ENCODE assay signal across 15 mouse cellular contexts in genomic region chr4:120614644-120615043, GRCm38 (mm10). TPM values are rescaled to one million over a fixed set of nuclear protein-coding genes. Genes with fewer than 3 reads are reported as not detected.
DNase-seq lines count a peak whose midpoint lies in the region; ATAC-seq lines count a peak whose summit lies in the region.
"Had no signal": no experiment of that assay in that cellular context is flagged by ENCODE, and none has a peak within 500 bp of the region (broad histone marks: within the 10 kb centered on the region; RNA-seq: fewer than 3 reads in every experiment).

No protein-coding gene starts in this region.

- H3K4me3 ChIP-seq in heart, embryonic 10.5 days = no peak overlapping the region
- no peak overlapping the region for H3K4me3 ChIP-seq in heart, embryonic 13.5 days
- H3K4me3 ChIP-seq: embryonic facial prominence, embryonic 10.5 days; neural tube, embryonic 13.5 days had no signal

- H3K27me3 ChIP-seq in heart, embryonic 10.5 days (ENCODE audit: insufficient read depth, poor library complexity, severe bottlenecking) = no peaks in the 10 kb centered on the region
- no peaks in the 10 kb centered on the region for H3K27me3 ChIP-seq in heart, embryonic 13.5 days (replicated peaks)
- H3K27me3 ChIP-seq: neural tube, embryonic 13.5 days had no signal

- 72% methylated on average over 9 of the region's 9 CpGs for WGBS in heart, embryonic 10.5 days
- WGBS in heart, embryonic 13.5 days = 71% methylated on average over 9 of the region's 9 CpGs

- H3K9ac ChIP-seq in heart, embryonic 13.5 days = peak overlapping the region; percentile 82; the same call in 1 of the 2 replicates

- no peaks in the 10 kb centered on the region for H3K36me3 ChIP-seq in heart, embryonic 10.5 days
- H3K36me3 ChIP-seq in heart, embryonic 13.5 days = no peaks in the 10 kb centered on the region
- H3K36me3 ChIP-seq: embryonic facial prominence, embryonic 10.5 days; neural tube, embryonic 13.5 days had no signal

- ATAC-seq in heart, embryonic 13.5 days (ENCODE audit: extremely low read depth, insufficient number of reproducible peaks, low FRiP score, low TSS enrichment) = no peak

- H3K27ac ChIP-seq in heart, embryonic 10.5 days = peak overlapping the region; percentile 94
- H3K27ac ChIP-seq in heart, embryonic 13.5 days (replicated peaks) = peak overlapping the region; percentile 99
- H3K27ac ChIP-seq: neural tube, embryonic 13.5 days had no signal

- no peak for DNase-seq in heart, embryonic 10.5 days (ENCODE audit: low spot score)
- DNase-seq in heart, adult 9 months (ENCODE audit: low spot score in 2 of 2) = no peak
- peak; percentile 32 for DNase-seq in thymus, postnatal 4 days
- no peak for DNase-seq in thymus, postnatal 0 days (ENCODE audit: low spot score)
- no peak for DNase-seq in kidney, postnatal 14 days
- no peak for DNase-seq in lung, postnatal 25 days (ENCODE audit: low spot score)
- DNase-seq: kidney, adult 18-20 months had no signal

- no peaks in the 10 kb centered on the region for H3K9me3 ChIP-seq in heart, embryonic 10.5 days
- H3K9me3 ChIP-seq in heart, embryonic 13.5 days = no peaks in the 10 kb centered on the region
- H3K9me3 ChIP-seq: embryonic facial prominence, embryonic 10.5 days; neural tube, embryonic 13.5 days had no signal

- H3K4me1 ChIP-seq in heart, embryonic 10.5 days = peaks cover 69% of the 10 kb centered on the region
- peaks cover 64% of the 10 kb centered on the region for H3K4me1 ChIP-seq in heart, embryonic 13.5 days

- H3K4me2 ChIP-seq in heart, embryonic 13.5 days = no peak overlapping the region
- H3K4me2 ChIP-seq: neural tube, embryonic 13.5 days had no signal

RNA-seq across cellular contexts. Expression of gene Gm8439, which starts 26.1 kb away (rescaled TPM):
- polyA plus RNA-seq in heart, embryonic 10.5 days (2016; fragmentation: Nextera tagmentation; extraction: Ambion mirVana) = 0.36 and 0.41 TPM in 2 replicates
- polyA plus RNA-seq in thymus, postnatal 0 days (2015; fragmentation: Nextera tagmentation; extraction: Ambion mirVana) = not detected in 2 replicates
- 0.41 TPM in 1 of 2 replicates, not detected in the other for polyA plus RNA-seq in heart, embryonic 13.5 days (2015; fragmentation: Nextera tagmentation; extraction: Ambion mirVana)
- polyA plus RNA-seq: embryonic facial prominence, embryonic 10.5 days; hindbrain, embryonic 11.5 days; large intestine, adult 2 months; liver, adult 2 months; midbrain, postnatal 0 days; neural tube, embryonic 13.5 days; urinary bladder, adult 2 months had no signal

RNA-seq across cellular contexts. Expression of gene Ctps, which starts 44.6 kb away (rescaled TPM):
- polyA plus RNA-seq in heart, embryonic 10.5 days (2016; fragmentation: Nextera tagmentation; extraction: Ambion mirVana) = 114 and 117 TPM in 2 replicates
- polyA plus RNA-seq in thymus, postnatal 0 days (2015; fragmentation: Nextera tagmentation; extraction: Ambion mirVana) = 61.6 and 63.5 TPM in 2 replicates
- polyA plus RNA-seq in heart, embryonic 13.5 days (2015; fragmentation: Nextera tagmentation; extraction: Ambion mirVana) = 99.8 and 100 TPM in 2 replicates

RNA-seq across cellular contexts. Expression of gene Cited4, which starts 51.7 kb away (rescaled TPM):
- 47.3 and 47.5 TPM in 2 replicates for polyA plus RNA-seq in heart, embryonic 10.5 days (2016; fragmentation: Nextera tagmentation; extraction: Ambion mirVana)
- polyA plus RNA-seq in thymus, postnatal 0 days (2015; fragmentation: Nextera tagmentation; extraction: Ambion mirVana) = 3.8 and 4.1 TPM in 2 replicates
- polyA plus RNA-seq in heart, embryonic 13.5 days (2015; fragmentation: Nextera tagmentation; extraction: Ambion mirVana) = 21.8 and 23.7 TPM in 2 replicates
